Mouse (Mus musculus): ENCODE results near the gene Tmpo.

DNA sequence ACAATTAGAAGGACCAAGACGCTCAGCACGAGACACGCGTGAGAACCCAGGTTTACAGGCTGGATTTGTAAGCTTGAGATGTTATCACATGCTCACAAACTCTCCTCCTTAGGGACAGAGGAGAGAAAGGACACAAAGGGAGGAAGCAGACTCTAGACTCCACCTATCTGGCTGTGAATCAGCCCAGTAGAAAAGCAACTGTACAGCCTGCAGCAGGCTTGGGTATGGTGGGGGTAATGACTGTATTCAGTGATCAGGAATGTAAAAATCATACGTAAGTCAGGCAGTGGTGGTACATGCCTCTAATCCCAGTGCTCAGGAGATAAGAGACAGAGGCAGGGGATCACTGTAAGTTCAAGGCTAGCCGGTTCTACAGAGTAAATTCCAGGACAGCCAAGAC is 24.8 kb downstream of the Tmpo start:
- no peak for TF ChIP-seq CTCF (IDR thresholded peaks at IDR 0.05; ENCODE audit: control insufficient read depth, insufficient read depth, insufficient replicate concordance, low read depth, low read length)
- no peak for TF ChIP-seq POLR2A (IDR thresholded peaks at IDR 0.05; ENCODE audit: control insufficient read depth, low read depth, low read length)
